Mouse (Mus musculus): ENCODE measurements around the gene Mrps10. TPM values are rescaled to one million over a fixed set of nuclear protein-coding genes. Genes with fewer than 3 reads are reported as not detected.

Gene Mrps10
- total RNA-seq, 2 experiments from 2014 or later: 31.9 to 33.5 TPM

Other genes starting within 250 kb of the Mrps10 start
- gene Guca1b, start 16.5 kb downstream of the Mrps10 start, total RNA-seq (2021): under 1 TPM; 0.32 to 0.43 TPM
- gene Guca1a, start 31.7 kb downstream of the Mrps10 start, total RNA-seq (2021): under 1 TPM in 1 of 2 experiments, not detected in 1; 0.43 TPM
- gene AI661453, start 67.7 kb downstream of the Mrps10 start, total RNA-seq (2021): under 1 TPM; 0.49 to 0.59 TPM
- gene 1700001C19Rik, start 68.5 kb downstream of the Mrps10 start, total RNA-seq (2021): not detected
- gene Taf8, start 133.4 kb downstream of the Mrps10 start, total RNA-seq (2021): 10 to 100 TPM in 1 of 2 experiments, 1 to 10 TPM in 1; 9.6 to 10.0 TPM
- gene Ccnd3, start 136.2 kb downstream of the Mrps10 start, total RNA-seq (2021): 10 to 100 TPM; 31.4 to 44.8 TPM
- gene Bysl, start 242.6 kb downstream of the Mrps10 start, total RNA-seq (2021): 10 to 100 TPM; 12.1 to 13.8 TPM
- gene Med20, start 242.7 kb downstream of the Mrps10 start, total RNA-seq (2021): 10 to 100 TPM; 16.0 to 16.2 TPM
- 1 to 10 TPM; 2.3 to 2.5 TPM for gene Gm20517, start 242.7 kb downstream of the Mrps10 start, total RNA-seq (2021)

Measured in gastrocnemius, postnatal 25 days (tissue).